Mouse (Mus musculus): ENCODE measurements at regions not wholly inside any gene's neighbourhood (a gene's known extent, or its start where the extent isn't known, plus 50 kb on each side); places are given as distances from the start of the nearest gene placed in this dataset.

DNA sequence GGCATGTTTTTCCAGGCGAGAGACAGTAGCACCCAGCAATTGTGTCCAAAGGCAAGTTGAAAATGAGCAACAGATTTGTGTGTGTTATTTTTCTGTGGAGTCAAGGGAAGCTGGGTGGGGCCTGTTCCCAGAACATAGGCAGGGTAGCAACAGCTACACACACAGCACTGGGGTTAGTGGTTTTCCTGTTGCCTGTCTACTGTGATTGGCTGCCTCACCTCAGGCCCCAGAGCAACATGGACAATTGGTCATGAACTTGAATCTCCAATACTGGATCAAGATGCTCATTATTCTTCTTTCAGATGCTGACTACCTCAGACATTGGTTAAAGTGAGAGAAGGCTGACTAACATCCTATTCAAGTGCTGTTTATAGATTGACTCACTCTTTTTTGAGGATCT, 188.9 kb downstream of the Gm5426 start:
- TF ChIP-seq CTCF (IDR thresholded peaks at IDR 0.05; ENCODE audit: extremely low read depth, insufficient read depth, insufficient read length, insufficient replicate concordance) (no peak), POLR2A (IDR thresholded peaks at IDR 0.05; ENCODE audit: low read depth, low read length) (no peak)

Measured in spleen, adult 2 months (tissue).